Mouse (Mus musculus) embryonic facial prominence, embryonic 14.5 days (tissue): Measurements from ENCODE around the gene Slc4a2. TPM values are rescaled to one million over a fixed set of nuclear protein-coding genes. Genes with fewer than 3 reads are reported as not detected.

Experiments used
- ATAC-seq: fragments of 200-750 bp; cut with Nextera tagmentation; 2 replicates; pipeline ENCODE4 v1.8.0; 2017; ENCODE audit warnings: low read depth, moderate number of reproducible peaks, moderate TSS enrichment
- DNase-seq: peaks from one replicate; pipeline ENCODE4 v3.0.0-alpha.2; 2015; ENCODE audit warnings: low spot score
- H3K27ac ChIP-seq: fragments of 300-500 bp; sonication (generic); replicated peaks from 2 replicates; pipeline ENCODE4 v1.5.1; 2014; ENCODE audit warnings: low read depth, mild to moderate bottlenecking, low read length, moderate library complexity
- H3K27me3 ChIP-seq: fragments of 300-500 bp; sonication (generic); replicated peaks from 2 replicates; pipeline ENCODE4 v1.6.1; 2014; ENCODE audit warnings: low read length; ENCODE audit not compliant: control insufficient read depth, insufficient read depth
- H3K36me3 ChIP-seq: fragments of 300-500 bp; sonication (generic); 2 replicates; pipeline ENCODE4 v1.6.1; 2014; ENCODE audit warnings: low read length, mixed read lengths; ENCODE audit not compliant: control insufficient read depth, insufficient read depth
- H3K4me1 ChIP-seq: fragments of 300-500 bp; sonication (generic); 2 replicates; pipeline ENCODE4 v1.6.1; 2014; ENCODE audit warnings: antibody characterized with exemption, low read length; ENCODE audit not compliant: control insufficient read depth, insufficient read depth
- H3K4me2 ChIP-seq: fragments of 300-500 bp; sonication (generic); 2 replicates; pipeline ENCODE4 v1.6.1; 2014; ENCODE audit warnings: low read depth, mild to moderate bottlenecking, low read length, moderate library complexity, mixed read lengths
- H3K4me3 ChIP-seq: fragments of 300-500 bp; sonication (generic); 2 replicates; pipeline ENCODE4 v1.5.1; 2014; ENCODE audit warnings: low read depth, mild to moderate bottlenecking, low read length
- H3K9ac ChIP-seq: fragments of 300-500 bp; sonication (generic); 2 replicates; pipeline ENCODE4 v1.6.1; 2014; ENCODE audit warnings: low read depth, mild to moderate bottlenecking, low read length, moderate library complexity, mixed read lengths
- H3K9me3 ChIP-seq: fragments of 300-500 bp; sonication (generic); 2 replicates; pipeline ENCODE4 v1.6.1; 2016; ENCODE audit warnings: low read length; ENCODE audit not compliant: control insufficient read depth
- WGBS: fragments of 180-500 bp; shearing (Covaris S2); extraction: QIAGEN DNeasy Blood & Tissue Kit; methylation state at CpG from one replicate; pipeline ENCODE4 v1.1.7; 2014; 5-methylcytosine and 5-hydroxymethylcytosine counted together
- polyA plus RNA-seq: library from polyadenylated mRNA; unstranded; fragments of >200 nt; fragmentation: Nextera tagmentation; extraction: Ambion mirVana; gene quantifications from 2 replicates; pipeline ENCODE4 v1.2.1, GENCODE M21; 2014

Slc4a2 gene
- polyA plus RNA-seq, 1 experiment from 2014 or later, result 26.0 TPM

- Histone ChIP-seq H3K4me2 (peak within 1 kb of the TSS; percentile 80), H3K4me3 (peak within 1 kb of the TSS; percentile 89)
- peak; percentile 91 for ATAC-seq
Observed at GRCm38 (mm10) chr5:24444746-24445427, 21.2 kb downstream of the Slc4a2 start, which contains the start of gene Fastk. Fastk (minus strand) TSS chr5:24445287.

GRCm38 (mm10) chr5:24445428-24446080, 21.9 kb downstream of the Slc4a2 start:
- no peaks in the 10 kb centered on the region for H3K27me3 ChIP-seq
- WGBS, result 58% methylated on average over 19 of the region's 20 CpGs

More at GRCm38 (mm10) chr5:24444746-24445427, 21.2 kb downstream of the Slc4a2 start, which contains the start of gene Fastk:
- 0% methylated on average over 17 of the region's 60 CpGs for WGBS
- DNase-seq, result peak; percentile 97
- H3K27ac ChIP-seq, result peak within 1 kb of the TSS; percentile 90
- peak within 1 kb of the TSS; percentile 95 for H3K9ac ChIP-seq
- no peaks in the 10 kb centered on the region for H3K27me3 ChIP-seq
- H3K4me1 ChIP-seq, result peaks cover 9% of the 10 kb centered on the region
- H3K36me3 ChIP-seq, result peaks cover 40% of the 10 kb centered on the region
- H3K9me3 ChIP-seq, result no peaks in the 10 kb centered on the region

GRCm38 (mm10) chr5:24446630-24447029, 23.0 kb downstream of the Slc4a2 start:
- Histone ChIP-seq H3K4me3 (no peak overlapping the region), H3K27ac (no peak overlapping the region), H3K4me1 (peaks cover 16% of the 10 kb centered on the region), H3K36me3 (peaks cover 22% of the 10 kb centered on the region), H3K27me3 (no peaks in the 10 kb centered on the region), H3K9me3 (no peaks in the 10 kb centered on the region), H3K9ac (no peak overlapping the region), H3K4me2 (0 out of 2 replicates have a peak overlapping the region, but pooled peaks have one; percentile 74)
- DNase-seq (no peak), ATAC-seq (no peak)
- WGBS, result 83% methylated on average over 7 of the region's 7 CpGs

More at GRCm38 (mm10) chr5:24445428-24446080, 21.9 kb downstream of the Slc4a2 start:
- Histone ChIP-seq H3K9me3 (no peaks in the 10 kb centered on the region), H3K4me2 (peak overlapping the region; percentile 80), H3K4me1 (peaks cover 9% of the 10 kb centered on the region), H3K27ac (peak overlapping the region; percentile 90), H3K4me3 (peak overlapping the region; percentile 89), H3K9ac (peak overlapping the region; percentile 95), H3K36me3 (peaks cover 33% of the 10 kb centered on the region)
- no peak for DNase-seq
- ATAC-seq, result no peak

GRCm38 (mm10) chr5:24447624-24448298, 24.1 kb downstream of the Slc4a2 start, which contains the start of gene Tmub1:
Tmub1 (minus strand) TSS chr5:24447854.
- H3K9ac ChIP-seq, result peak within 1 kb of the TSS; percentile 60
- WGBS, result 2% methylated on average over 24 of the region's 34 CpGs

GRCm38 (mm10) chr5:24451264-24452029, 27.8 kb downstream of the Slc4a2 start:
- Histone ChIP-seq H3K36me3 (no peaks in the 10 kb centered on the region), H3K4me2 (peak overlapping the region; percentile 95), H3K27ac (peak overlapping the region; percentile 91), H3K9me3 (no peaks in the 10 kb centered on the region), H3K9ac (peak overlapping the region; percentile 90), H3K27me3 (no peaks in the 10 kb centered on the region), H3K4me3 (peak overlapping the region; percentile 76), H3K4me1 (peaks cover 22% of the 10 kb centered on the region)
- DNase-seq (peak; percentile 95), ATAC-seq (peak; percentile 82)
- WGBS, result 12% methylated on average over 13 of the region's 66 CpGs

More at GRCm38 (mm10) chr5:24447624-24448298, 24.1 kb downstream of the Slc4a2 start, which contains the start of gene Tmub1:
- Histone ChIP-seq H3K4me1 (peaks cover 16% of the 10 kb centered on the region), H3K4me2 (peak within 1 kb of the TSS; percentile 74), H3K36me3 (peaks cover 11% of the 10 kb centered on the region), H3K4me3 (peak within 1 kb of the TSS; percentile 58), H3K27ac (no peak within 1 kb of the TSS), H3K27me3 (no peaks in the 10 kb centered on the region), H3K9me3 (no peaks in the 10 kb centered on the region)
- DNase-seq, result peak; percentile 83
- ATAC-seq, result peak; percentile 62

- H3K4me1 ChIP-seq, result peaks cover 22% of the 10 kb centered on the region
- ATAC-seq (peak; percentile 2; the same call in 1 of the 2 replicates), DNase-seq (peak; percentile 49)
- WGBS, result 4% methylated on average over 5 of the region's 85 CpGs
- no peaks in the 10 kb centered on the region for H3K36me3 ChIP-seq
- peak within 1 kb of the TSS; percentile 76 for H3K4me3 ChIP-seq
- H3K4me2 ChIP-seq, result peak within 1 kb of the TSS; percentile 95
- peak within 1 kb of the TSS; percentile 90 for H3K9ac ChIP-seq
- H3K27me3 ChIP-seq, result no peaks in the 10 kb centered on the region
- H3K27ac ChIP-seq, result peak within 1 kb of the TSS; percentile 91
- no peaks in the 10 kb centered on the region for H3K9me3 ChIP-seq
Observed at GRCm38 (mm10) chr5:24452030-24452690, 28.5 kb downstream of the Slc4a2 start, which contains the start of gene Agap3. Agap3 (plus strand) TSS chr5:24452177.

GRCm38 (mm10) chr5:24452691-24453233, 29.1 kb downstream of the Slc4a2 start:
- Histone ChIP-seq H3K9me3 (no peaks in the 10 kb centered on the region), H3K36me3 (0 out of 2 replicates have a peak, but pooled peaks cover under 1% of the 10 kb centered on the region), H3K27ac (peak overlapping the region; percentile 91), H3K4me1 (peaks cover 22% of the 10 kb centered on the region), H3K4me3 (peak overlapping the region; percentile 76), H3K4me2 (peak overlapping the region; percentile 95), H3K9ac (peak overlapping the region; percentile 90), H3K27me3 (no peaks in the 10 kb centered on the region)
- ATAC-seq, result no peak
- WGBS, result 0% methylated on average over 14 of the region's 29 CpGs
- DNase-seq, result peak; percentile 41
